Mouse (Mus musculus) liver, postnatal 0 days (tissue): Measurements from ENCODE around the gene Gria3.

Experiments used
- CTCF ChIP-seq: sonication (generic); IDR thresholded peaks from 2 replicates; pipeline ENCODE4 v1.5.1; 2016; ENCODE audit warnings: antibody characterized with exemption, low read depth
- EP300 ChIP-seq: IDR thresholded peaks from 2 replicates; pipeline ENCODE4 v1.6.1; 2016; ENCODE audit warnings: antibody characterized with exemption, low read depth, mild to moderate bottlenecking

DNA sequence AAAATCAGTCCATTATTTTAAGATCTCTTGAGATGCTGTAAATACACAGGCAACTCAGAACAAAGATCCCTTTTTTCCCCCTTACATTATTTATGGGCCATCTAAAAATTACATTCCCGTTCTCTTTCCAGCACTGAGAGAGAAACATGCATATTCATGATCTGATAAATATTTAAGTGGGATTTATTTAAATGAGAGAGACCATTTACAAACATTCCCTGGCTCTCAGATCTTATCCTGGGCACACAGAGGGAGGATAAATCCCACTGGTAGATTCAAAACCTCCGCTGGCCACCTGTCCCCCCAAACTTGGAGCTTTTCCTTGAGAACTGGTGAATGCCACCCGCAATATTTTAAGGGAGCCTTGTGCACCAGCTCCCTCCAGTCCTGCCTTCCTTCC is 104.7 kb downstream of the Gria3 start:
- no peak for TF ChIP-seq EP300
- TF ChIP-seq CTCF: no peak
